ENCODE assay signal across 22 mouse cellular contexts in genomic region chr4:132728233-132728632, GRCm38 (mm10). TPM values are rescaled to one million over a fixed set of nuclear protein-coding genes. Genes with fewer than 3 reads are reported as not detected.
"Had no signal": no experiment of that assay in that cellular context is flagged by ENCODE, and none has a peak within 500 bp of the region (broad histone marks: within the 10 kb centered on the region; RNA-seq: fewer than 3 reads in every experiment).

No protein-coding gene starts in this region.

- H3K27ac ChIP-seq: liver, embryonic 15.5 days; lung, embryonic 15.5 days; macrophage; midbrain, embryonic 10.5 days; midbrain, embryonic 13.5 days; midbrain, embryonic 15.5 days; neural tube, embryonic 13.5 days; neural tube, embryonic 15.5 days had no signal

- H3K36me3 ChIP-seq: lung, embryonic 15.5 days had no signal

- H3K4me2 ChIP-seq: liver, embryonic 15.5 days; lung, embryonic 15.5 days; midbrain, embryonic 13.5 days; midbrain, embryonic 15.5 days; neural tube, embryonic 13.5 days; neural tube, embryonic 15.5 days had no signal

- H3K9me3 ChIP-seq: liver, embryonic 15.5 days; lung, embryonic 15.5 days; midbrain, embryonic 10.5 days; midbrain, embryonic 13.5 days; midbrain, embryonic 15.5 days; neural tube, embryonic 13.5 days; neural tube, embryonic 15.5 days had no signal

- H3K4me3 ChIP-seq: liver, embryonic 15.5 days; lung, embryonic 15.5 days; midbrain, embryonic 10.5 days; midbrain, embryonic 13.5 days; midbrain, embryonic 15.5 days; myocyte; neural tube, embryonic 13.5 days; neural tube, embryonic 15.5 days had no signal

- H3K27me3 ChIP-seq: liver, embryonic 15.5 days; lung, embryonic 15.5 days; midbrain, embryonic 13.5 days; midbrain, embryonic 15.5 days; neural tube, embryonic 13.5 days; neural tube, embryonic 15.5 days had no signal

- ATAC-seq: liver, postnatal 0 days; lung, postnatal 0 days; midbrain, embryonic 13.5 days; midbrain, embryonic 15.5 days had no signal

- H3K9ac ChIP-seq: liver, embryonic 15.5 days; liver, postnatal 0 days; lung, embryonic 15.5 days; midbrain, embryonic 13.5 days; midbrain, embryonic 15.5 days; neural tube, embryonic 13.5 days; neural tube, embryonic 15.5 days had no signal

- DNase-seq: liver, postnatal 0 days; lung, adult 2 months; lung, postnatal 14 days; lung, postnatal 36 days; retina, postnatal 1 day; right cerebral cortex, adult 18-20 months; right cerebral cortex, postnatal 25 days; right cerebral cortex, postnatal 4 days; spleen, adult 18-20 months; thymus, adult 18-20 months; thymus, postnatal 25 days had no signal

RNA-seq across cellular contexts. Expression of gene Smpdl3b, which starts 28.8 kb away (rescaled TPM):
- total RNA-seq: megakaryocyte-erythroid progenitor cell, adult 5-6 weeks had no signal
